Mouse (Mus musculus) left cerebral cortex, postnatal 36 days (tissue): ENCODE data around the gene Gas7. TPM values are rescaled to one million over a fixed set of nuclear protein-coding genes. Genes with fewer than 3 reads are reported as not detected.

Experiments used
- DNase-seq, 2 experiments: peaks; one replicate each; pipeline ENCODE4 v3.0.0; 2021 to 2022; ENCODE audit warnings: low spot score in 2 of 2, mixed read lengths in 1 of 2
- intact Hi-C: fragments of 180-260 bp; cut with DNase I; formaldehyde crosslinking; loops from one replicate; pipeline ENCODE4 v1.15.1; 2025
- total RNA-seq, 2 experiments: library from RNA; stranded (reverse); gene quantifications; 2 replicates each; pipeline ENCODE4 v1.2.3; 2021

The Gas7 gene
- total RNA-seq, 2 experiments from 2014 or later: 563 to 580 TPM

DNA sequence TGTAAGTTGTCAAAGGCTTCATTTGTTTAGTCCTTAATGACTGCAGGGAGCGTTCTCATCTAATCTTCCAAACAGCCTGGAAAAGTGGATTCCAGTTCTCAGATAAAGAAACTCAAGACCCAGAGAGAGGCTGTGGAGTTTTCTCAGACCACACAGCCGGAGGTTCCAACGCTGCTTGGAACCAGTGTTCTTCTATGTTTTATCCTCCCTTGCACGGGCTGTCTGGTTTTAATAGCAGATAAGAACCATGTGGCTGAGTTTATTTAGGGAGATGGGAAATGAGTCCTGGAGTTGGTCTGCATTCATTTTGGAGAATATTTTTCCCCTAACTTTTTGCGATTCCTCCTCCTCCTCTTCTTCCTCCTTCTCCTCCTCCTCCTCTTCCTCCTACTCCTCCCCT lies 26.5 kb downstream of the Gas7 start:
- intact Hi-C loops: loop anchor here (5.0 kb wide), 1 partner anchor 116 kb away; no protein-coding TSS in a partner anchor
- no peak for DNase-seq

DNA sequence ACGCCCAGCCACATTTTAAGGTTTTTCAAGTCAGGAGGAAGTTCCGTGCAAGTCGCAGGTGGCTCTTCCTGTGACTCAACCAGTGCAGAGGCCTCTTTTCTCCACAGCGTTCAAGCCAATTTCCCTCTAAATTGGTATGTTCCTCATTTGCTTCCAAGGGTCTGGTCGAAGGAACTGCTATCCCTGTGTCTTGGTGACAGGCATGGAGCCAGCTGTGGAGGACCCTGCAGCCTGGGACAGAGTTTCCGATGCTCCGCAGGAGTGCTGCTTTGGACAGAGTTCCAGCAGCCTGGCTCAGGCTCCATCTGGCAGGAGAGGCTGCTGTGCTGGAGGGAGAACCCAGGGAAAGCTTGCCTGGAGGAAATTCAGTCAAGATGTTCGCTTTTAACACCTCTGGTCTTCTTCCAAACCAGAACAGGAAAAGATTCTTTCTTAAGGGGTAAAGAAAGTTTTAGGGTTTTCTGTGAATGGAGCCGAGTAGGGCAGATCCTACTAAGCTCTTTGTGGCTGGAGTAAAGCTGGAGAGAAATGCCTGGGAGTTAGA lies 27.1 kb downstream of the Gas7 start:
- DNase-seq: peak; percentile 52 to 68
- intact Hi-C loops: loop anchor here (5.0 kb wide), 1 partner anchor 115 kb away; no protein-coding TSS in a partner anchor

DNA sequence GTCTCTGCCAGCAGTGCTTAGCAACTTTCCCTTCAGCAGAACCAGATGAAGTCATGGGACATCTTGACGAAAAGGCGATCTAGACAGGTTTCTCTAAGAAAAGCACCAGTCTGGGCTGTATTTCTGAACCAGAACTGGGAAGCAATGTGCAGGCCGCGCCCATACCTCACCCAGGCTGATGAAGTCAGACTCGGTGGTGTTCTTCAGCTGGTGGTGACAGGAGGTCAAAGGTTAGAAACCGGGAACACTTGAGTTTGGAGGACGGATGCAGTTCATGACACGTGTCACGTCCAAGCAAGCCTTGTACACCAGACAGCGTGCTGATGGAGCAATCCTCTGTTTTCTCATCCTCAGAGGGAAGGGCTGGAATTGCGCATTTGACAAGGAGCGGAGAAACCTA lies 32.9 kb downstream of the Gas7 start:
- intact Hi-C loops: no loop called here
- DNase-seq: no peak

DNA sequence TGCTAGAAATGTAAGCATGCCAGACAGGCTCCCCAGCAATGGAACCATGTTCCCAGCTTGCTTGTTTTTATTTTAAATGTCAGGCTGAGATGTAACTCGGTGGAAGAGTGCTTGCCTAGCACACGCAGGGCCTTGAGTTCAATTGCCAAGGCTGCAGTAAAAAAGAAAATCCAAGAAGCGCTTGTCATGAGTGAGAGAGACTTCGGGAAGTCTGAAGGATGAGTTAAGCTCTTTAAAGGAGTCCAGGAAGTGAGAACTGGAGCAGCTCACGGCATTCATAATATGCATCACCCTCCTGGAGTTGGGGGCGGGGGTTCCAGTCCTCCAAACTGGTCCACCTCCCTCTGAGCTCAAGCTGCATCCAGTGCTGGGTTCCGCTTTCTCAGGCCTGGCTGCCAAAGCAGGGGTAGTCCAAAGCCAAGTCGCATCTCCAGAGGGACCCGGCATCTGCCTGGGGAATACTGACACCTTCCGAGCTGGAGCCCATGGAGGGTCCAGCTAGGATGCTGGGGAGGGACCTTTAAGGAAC lies 34.5 kb downstream of the Gas7 start:
- DNase-seq: no peak
- intact Hi-C loops: no loop called here

DNA sequence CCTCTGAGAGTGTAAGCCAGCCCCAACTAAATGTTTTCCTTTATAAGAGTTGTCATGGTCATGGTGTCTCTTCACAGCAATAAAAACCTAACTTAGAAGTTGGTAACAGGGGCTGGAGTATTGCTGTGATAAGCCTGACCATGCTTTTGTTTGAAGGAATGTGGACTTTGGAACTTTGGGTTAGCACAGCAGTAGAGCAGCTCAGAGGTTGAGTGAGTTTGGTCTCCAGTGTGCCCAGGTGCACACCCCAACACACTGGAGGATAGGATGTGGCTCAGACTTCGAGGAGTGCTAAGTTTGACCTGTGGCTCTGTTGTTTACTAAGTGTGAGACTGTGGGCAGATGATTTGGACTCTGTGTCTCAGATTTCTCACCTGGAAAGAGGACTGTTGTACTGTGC lies 41.6 kb downstream of the Gas7 start:
- intact Hi-C loops: no loop called here
- DNase-seq: no peak

DNA sequence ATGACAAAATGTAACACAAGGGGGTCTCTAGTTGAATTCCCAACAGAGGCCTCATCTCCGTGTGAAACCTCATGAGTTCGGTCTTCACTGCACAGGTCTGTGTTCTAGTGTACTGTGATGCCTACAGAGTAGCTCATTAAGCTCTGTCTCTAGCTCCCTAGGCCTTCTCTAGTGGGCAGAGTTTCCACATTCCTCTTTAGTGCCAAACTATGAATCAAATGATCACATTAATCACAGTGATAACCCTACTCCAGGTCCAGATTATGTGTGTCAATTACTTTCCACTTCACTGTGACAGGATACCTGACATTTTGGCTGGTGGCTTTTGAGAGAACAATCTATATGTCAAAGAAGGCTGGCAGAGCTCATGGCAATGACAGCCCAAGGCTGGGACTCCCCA lies 44.9 kb downstream of the Gas7 start:
- DNase-seq: no peak
- intact Hi-C loops: no loop called here

DNA sequence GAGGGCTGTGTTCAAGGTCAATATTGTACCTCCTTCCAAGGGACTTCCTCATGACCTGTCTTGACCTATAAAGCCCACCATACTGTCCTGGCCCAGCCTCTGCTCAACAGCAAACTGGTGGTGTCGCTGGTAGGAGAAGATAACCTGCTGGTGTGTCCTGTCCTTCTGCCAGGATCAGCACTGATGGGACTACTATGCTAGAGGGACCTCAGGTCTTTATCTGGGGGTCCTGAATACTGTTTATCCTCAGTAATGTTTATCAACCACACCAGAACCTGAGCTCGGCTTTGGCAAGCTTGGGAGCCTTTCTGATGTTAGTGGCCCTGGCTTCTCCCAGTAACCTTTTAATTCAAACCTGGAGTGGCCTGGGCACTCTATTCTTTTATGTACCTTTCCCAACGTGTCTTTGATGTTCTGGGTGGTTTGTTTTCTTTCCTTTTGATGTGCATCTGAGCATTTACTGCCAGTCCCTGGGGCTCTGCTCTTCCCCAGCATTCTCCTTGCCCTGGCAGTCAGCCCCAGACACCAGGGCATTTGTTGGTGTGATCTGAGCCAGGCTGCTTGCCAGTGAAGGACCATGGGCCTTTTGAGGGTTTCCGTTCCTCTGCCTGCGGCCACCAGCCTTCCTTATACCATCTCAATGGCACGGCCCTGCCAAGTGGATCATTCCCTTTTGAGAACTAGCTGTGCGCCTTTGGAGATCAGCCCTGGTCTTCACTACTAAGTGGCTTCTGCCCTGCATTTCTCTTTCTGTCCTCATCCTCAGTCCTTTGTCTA lies 46.4 kb downstream of the Gas7 start:
- DNase-seq: no peak
- intact Hi-C loops: no loop called here

DNA sequence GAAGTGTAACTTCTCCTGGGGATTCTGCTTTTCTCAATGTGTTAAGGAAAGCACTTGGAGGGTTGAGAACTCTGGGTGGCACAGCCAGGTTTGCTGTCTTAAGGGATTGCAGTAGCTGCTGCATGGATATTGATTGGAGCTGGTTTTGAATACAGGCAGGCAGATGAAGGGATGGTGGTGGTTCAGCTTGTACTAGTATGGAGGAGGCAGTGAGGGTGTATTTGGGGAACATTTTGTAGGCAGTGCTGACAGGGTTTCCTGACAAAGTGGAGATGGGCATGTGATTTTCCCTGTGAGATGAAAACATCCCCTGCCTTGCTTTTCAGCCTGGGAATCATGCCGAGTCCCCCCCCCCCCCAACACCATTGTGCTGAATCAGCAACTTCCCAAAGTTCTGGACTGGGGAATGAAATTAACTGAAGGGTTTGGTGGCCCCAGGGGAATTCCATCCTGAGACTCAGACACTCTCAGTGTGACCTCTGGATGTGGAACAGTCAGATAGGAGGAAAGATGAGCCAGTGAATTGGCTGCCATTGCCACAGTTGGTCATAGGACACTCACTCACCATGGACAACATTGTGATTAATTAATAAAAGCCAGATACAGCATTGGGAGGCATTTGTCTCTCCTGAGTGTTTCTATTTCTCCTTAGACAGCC lies 54.1 kb downstream of the Gas7 start:
- no peak for DNase-seq
- intact Hi-C loops: no loop called here

DNA sequence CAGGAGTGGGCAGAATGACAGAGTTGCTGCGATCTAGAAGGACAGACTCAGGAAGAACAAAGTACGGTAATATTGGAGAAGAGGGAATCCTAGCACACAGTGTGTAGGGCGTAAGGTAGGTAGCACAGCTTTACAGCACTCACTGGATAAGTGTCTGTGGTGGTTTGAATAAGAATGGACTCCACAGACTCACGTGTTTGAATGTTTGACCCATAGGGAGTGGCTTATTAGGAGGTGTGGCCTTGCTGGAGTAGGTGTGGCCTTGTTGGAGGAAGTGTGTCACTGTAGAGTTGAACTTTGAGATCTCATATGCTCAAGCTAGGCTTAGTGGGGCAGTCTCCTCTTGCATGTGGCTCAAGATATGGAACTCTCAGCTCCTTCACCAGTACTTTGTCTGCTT lies 55.6 kb downstream of the Gas7 start:
- intact Hi-C loops: no loop called here
- DNase-seq: no peak

DNA sequence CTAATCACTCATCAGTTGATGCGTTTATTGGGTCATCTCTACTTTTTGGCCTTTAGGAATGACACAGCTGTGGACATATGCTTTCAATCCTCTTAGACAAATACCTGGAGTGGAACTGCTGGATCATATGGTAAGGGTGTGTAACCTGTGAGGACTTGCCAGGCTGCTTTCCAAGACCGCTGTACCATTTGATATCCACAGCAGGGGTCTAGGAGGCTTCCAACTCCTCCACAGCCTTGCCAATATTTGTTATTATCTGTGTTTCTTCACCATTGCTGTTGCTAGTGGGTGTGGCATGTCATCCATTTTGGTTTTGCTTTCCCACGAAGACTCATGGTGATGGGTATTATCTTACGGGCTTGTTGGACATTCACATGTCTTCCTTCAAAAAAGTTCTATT lies 57.8 kb downstream of the Gas7 start:
- intact Hi-C loops: no loop called here

DNA sequence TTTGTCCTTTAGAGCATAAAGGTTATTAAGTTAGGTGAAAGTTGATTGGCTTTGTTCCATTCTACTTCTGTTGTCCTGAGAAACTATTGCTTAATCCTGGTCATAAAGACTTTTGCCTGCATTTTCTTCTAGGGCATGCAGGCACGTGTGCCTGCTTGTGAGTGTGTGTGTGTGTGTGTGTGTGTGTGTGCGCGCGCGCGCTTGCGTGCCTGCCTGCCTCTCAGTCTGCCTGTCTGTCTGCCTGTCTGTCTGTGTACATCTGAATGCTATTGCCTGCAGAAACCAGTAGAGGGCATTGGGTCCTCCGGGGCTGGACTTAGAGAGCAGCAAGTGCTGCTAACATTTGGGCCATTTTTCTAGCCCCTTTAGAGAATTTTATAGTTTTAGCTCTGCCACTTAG lies 59.2 kb downstream of the Gas7 start:
- DNase-seq: no peak
- intact Hi-C loops: no loop called here

More for the DNA sequence above, 57.8 kb downstream of the Gas7 start:
- DNase-seq: no peak

DNA sequence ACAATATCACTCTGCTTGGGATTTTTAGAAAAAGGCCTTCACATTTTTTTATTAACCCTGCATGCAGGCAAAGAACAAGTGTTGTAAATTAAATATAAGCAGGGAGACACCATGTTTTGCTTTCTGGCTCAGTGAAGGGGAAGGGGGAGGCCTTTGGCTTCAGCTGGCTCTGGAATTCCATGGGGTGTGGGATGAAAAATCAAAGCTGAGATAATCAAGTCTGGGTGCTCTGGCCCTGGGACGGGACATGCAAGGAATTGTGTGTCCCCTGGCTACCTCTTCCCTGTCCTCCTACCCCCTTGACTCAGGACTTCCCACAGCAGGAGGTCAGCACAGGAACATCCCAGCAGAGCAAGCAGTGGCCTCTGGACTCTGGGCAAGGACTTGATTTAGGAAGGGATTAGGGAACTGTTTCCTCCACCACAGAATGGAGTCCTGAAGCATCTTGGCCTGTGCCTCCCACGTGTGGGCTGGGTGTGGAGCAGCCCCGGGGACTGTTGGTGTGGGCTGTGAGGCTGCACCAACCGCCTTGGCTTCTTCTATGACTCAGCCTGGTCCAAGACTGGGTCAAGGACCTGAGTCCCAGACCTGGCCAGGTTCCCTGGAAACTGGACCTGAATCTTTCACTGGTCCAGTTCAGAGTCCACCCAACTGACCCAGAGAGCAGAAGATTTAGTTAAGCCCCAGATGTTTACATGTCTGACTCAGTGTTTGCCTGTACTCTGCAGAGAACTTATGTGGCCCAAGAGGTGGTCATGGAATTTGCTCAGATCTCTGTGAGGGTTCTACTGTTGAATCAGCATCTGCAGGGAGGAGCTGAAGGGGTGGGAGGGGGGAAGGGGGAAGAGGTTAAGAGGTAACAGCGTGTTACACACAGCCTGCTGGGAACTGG lies 60.0 kb downstream of the Gas7 start:
- no peak for DNase-seq
- intact Hi-C loops: loop anchor here (5.0 kb wide), 1 partner anchor 132 kb away; no protein-coding TSS in a partner anchor

DNA sequence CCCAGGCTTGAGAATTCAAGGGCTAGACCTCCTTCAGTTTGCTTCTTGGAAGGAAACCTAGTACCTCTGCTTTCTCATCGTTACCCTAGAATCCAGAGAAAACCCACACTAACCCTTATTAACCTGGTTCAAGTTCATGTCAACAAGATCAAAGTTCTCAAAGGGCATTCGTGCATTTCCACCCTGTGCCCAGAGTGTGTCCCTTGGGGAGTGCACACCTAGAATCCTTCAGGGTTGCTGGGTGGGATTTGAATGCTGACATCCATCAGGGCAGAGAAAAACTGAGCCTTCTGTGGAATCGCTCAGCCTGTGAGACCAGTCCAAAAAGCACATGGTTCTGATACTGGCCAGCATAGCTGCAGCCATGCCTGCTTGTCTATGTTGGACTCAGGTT lies 60.7 kb downstream of the Gas7 start:
- DNase-seq: no peak
- intact Hi-C loops: loop anchor here (5.0 kb wide), 1 partner anchor 131 kb away; no protein-coding TSS in a partner anchor

DNA sequence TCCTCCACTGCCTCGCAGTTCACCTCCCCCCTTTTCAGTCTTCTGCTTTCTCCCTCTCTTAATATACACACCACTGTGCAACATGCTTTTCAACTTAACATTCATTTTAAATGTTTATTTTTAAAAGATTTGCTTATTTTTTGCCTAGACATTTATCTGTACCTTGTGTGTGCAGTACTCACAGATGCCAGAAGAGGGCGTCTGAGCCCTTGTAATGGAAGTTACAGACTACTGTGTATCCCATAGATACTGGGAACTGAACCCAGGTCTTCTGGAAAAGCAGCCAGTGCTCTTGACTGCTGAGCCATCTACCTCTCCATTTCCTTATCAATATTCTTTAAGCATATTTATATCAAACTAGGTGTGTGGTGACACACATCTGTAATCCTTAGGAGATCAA lies 62.5 kb downstream of the Gas7 start:
- no peak for DNase-seq
- intact Hi-C loops: loop anchor here (5.0 kb wide), 1 partner anchor 130 kb away; no protein-coding TSS in a partner anchor

DNA sequence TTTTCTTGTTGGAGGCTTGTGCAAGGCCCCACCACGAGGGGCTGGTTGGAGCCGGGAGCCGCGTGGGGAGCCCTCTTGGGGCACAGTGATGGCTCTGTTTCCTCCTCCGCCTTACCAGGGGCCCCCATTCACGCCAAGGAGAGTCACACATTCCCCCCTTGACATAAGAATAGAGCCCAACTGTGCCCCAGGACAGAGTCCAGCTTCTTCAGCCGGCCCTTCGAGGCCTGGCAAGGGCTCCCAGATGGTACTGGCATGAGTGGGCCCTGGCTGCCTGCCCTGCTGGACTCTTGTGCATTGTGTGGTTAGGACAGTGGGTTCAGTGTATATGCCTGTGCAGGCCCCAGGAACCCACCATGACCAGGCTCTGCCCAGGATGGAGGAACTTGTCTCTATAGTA lies 63.7 kb downstream of the Gas7 start:
- intact Hi-C loops: loop anchor here (5.0 kb wide), 1 partner anchor 128 kb away; no protein-coding TSS in a partner anchor
- DNase-seq: peak in 1 of 2 experiments; percentile 42

DNA sequence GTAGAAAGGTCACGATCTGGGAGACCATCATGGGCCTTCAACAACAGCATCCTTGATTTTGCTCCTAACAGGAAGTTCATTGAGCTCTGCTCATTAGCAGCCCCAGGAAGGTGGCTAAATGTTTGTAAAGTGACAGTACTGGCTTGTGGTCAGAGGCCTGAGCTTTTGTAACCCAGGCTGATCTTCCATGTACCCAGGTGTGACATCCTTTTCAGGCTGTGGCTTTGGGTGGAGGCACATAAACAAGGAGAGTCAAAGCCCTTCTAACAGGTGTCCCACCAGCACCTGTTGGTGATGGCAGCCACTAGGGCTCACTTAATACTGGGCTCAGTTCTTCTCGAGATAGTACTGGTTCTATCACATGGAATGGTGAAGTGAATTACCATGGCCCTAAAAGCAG lies 67.4 kb downstream of the Gas7 start:
- intact Hi-C loops: no loop called here

DNA sequence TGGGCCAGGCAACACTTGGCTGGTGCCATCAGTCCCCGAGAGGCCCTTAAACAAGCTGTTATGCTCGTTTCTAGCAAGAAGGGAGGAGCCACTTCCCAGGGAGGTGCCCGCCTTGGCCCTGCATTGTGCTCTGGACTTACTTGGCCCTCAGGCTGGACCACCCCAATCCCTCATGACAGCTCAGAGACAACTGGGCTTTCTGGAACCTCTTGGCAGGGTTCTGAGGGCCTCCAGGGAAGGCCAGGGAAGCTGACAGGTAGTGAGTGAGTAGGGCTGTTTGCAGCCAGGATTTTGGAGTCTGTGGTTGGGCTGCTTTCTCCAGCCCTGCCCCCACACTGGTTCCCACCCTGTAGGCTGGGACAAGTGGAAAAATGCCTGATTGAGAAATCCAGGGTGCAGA lies 68.6 kb downstream of the Gas7 start:
- intact Hi-C loops: no loop called here

More for the DNA sequence above, 67.4 kb downstream of the Gas7 start:
- no peak for DNase-seq

DNA sequence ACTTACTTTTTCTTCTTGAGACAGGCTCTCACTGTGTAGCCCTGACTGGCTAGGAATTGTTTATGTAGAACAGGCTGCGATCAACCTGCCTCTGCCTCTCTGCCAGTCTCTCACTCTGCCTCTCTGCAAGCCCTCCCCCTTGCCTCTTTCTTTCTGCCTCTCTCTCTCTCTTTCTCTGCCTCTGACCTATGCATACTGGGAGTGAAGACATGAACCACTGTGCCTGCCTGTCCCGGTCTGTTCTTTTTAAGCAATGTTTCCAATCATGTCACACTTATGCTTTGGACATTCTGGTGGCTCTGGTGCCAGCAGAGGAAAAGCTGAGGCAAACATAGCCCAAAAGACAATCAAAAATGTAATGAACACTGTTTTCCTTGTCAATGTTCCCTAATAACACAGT lies 69.5 kb downstream of the Gas7 start:
- intact Hi-C loops: no loop called here
- DNase-seq: no peak

More for the DNA sequence above, 68.6 kb downstream of the Gas7 start:
- DNase-seq: no peak

DNA sequence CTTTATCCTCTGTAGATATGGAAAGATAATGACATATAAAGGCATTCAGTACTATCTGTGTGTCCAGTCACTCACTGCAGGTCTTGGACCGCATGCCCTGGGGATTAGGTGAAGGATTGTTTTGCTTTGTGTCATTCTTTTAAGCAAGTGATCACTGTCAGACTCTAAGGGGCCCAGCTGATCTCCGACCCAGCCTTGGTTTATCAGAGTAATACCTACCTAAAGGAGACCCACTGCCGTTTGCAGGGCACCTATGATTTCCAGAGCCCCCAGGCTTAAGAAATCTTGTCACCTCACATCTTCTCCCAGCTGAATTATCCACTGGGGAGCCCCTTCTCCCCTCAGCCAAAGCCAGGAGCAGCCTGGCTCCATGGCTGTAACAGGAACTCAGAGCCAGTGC lies 70.6 kb downstream of the Gas7 start:
- DNase-seq: no peak
- intact Hi-C loops: no loop called here
